Mouse (Mus musculus) gastrocnemius, adult 2 months (tissue): ENCODE data around the gene Neto2. TPM values are rescaled to one million over a fixed set of nuclear protein-coding genes. Genes with fewer than 3 reads are reported as not detected.

Source experiments
- DNase-seq: peaks from one replicate; pipeline ENCODE4 v3.0.0; 2022
- H3K27ac ChIP-seq: fragments of 200-600 bp; 2 replicates; pipeline ENCODE4 v1.8.1; 2022; ENCODE audit warnings: mild to moderate bottlenecking
- H3K4me3 ChIP-seq: fragments of 200-600 bp; 2 replicates; pipeline ENCODE4 v1.8.1; 2022; ENCODE audit warnings: mild to moderate bottlenecking, moderate library complexity
- CTCF ChIP-seq: fragments of 200-600 bp; IDR thresholded peaks from 2 replicates; pipeline ENCODE4 v1.8.1; 2022; ENCODE audit warnings: antibody characterized with exemption, mild to moderate bottlenecking, moderate library complexity
- intact Hi-C: fragments of 180-260 bp; cut with DNase I; formaldehyde crosslinking; loops from one replicate; pipeline ENCODE4 v1.15.1; 2025
- long read RNA-seq, 2 experiments: library from polyadenylated mRNA; stranded (forward); transcript quantifications; one replicate each; pipeline ENCODE4 v2.0.0; 2021
- total RNA-seq, 2 experiments: library from RNA; stranded (reverse); gene quantifications; 2 replicates each; pipeline ENCODE4 v1.2.3; 2021

The Neto2 gene
- 1 to 10 TPM in 1 of 2 experiments, under 1 TPM in 1; 0.86 to 3.8 TPM for total RNA-seq
- long read RNA-seq, experiment 1, partial matches to known transcripts: 0 of 1 reads
- long read RNA-seq, experiment 1, other reads (novel, unspliced or antisense): 0 of 1 reads
- long read RNA-seq, experiment 2, full-length matches to known transcripts: 4 of 5 reads
- long read RNA-seq, experiment 2, partial matches to known transcripts: 1 of 5 reads
- long read RNA-seq, experiment 2, other reads (novel, unspliced or antisense): 0 of 5 reads

DNA sequence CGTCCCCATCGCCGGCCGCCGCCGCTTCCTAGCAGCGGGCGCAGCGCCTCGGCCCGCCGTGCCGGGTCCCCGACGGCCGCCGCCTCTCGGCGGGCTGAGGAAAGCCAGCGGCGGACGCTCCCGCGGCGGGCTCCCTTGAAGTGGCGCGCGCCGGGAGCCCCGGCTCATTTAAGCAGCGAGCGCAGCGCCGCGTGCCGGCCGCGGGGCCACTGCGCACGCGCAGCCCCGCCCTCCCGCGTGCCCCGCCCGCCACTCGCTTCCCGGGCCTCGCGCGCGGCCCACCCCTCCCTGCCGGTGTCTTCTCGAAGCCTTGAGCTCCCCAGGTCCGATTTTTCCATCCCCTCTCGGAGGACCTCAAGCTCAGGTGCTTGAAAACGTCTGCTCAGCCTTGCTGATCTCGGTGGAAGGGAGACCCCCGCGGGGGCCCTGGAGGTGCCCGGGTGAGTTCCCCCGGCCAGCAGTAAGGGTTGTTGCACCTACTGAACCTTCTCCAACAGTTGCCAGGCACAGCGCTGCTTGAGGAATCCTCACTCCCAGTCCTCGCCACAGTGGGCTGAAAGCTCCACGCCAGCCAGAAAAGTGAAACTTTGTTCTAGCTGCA lies at the start of gene Neto2:
Neto2 (minus strand) TSS at position 174 of the 601 bp plus-strand sequence.
- DNase-seq: peak; percentile 80
- H3K27ac ChIP-seq: peak within 1 kb of the TSS; percentile 28; the same call in 1 of the 2 replicates
- intact Hi-C loops: loop anchor here (2.0 kb wide), 1 partner anchor 140 kb away; the partner anchor contains the start of genes Itfg1 and Phkb
- peak within 1 kb of the TSS; percentile 80 for H3K4me3 ChIP-seq
- TF ChIP-seq CTCF: no peak

GRCm38 (mm10) chr8:85745053-85745452 lies 44.3 kb upstream of the Neto2 start:
- Histone ChIP-seq H3K27ac (no peak overlapping the region), H3K4me3 (no peak overlapping the region)
- TF ChIP-seq CTCF: no peak
- intact Hi-C loops: no loop called here
- DNase-seq: no peak

DNA sequence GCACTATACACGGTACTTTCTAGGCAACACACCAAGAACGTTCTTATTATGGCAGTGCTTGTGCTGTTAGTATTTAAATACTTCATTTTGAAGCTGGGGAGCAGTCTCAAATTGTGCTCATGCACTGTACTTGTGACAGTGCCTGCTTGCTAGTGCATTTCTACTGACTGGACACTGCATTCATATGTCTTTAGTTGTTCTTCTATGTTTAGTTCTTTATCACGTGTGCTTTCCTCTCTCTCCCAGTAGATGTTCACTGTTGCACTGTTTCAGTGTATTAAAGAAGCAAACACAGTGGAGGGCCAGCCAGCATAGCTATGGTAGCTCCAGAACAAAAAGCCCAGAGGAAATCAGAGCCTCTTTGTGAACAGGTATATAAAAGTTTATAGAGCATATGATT lies 29.8 kb upstream of the Neto2 start:
- no peak overlapping the region for H3K27ac ChIP-seq

GRCm38 (mm10) chr8:85717271-85717670 lies 16.5 kb upstream of the Neto2 start:
- DNase-seq: no peak
- intact Hi-C loops: no loop called here
- Histone ChIP-seq H3K4me3 (no peak overlapping the region), H3K27ac (no peak overlapping the region)
- no peak for TF ChIP-seq CTCF

More for the DNA sequence above, 29.8 kb upstream of the Neto2 start:
- no peak overlapping the region for H3K4me3 ChIP-seq
- intact Hi-C loops: no loop called here
- TF ChIP-seq CTCF: no peak
- DNase-seq: no peak

DNA sequence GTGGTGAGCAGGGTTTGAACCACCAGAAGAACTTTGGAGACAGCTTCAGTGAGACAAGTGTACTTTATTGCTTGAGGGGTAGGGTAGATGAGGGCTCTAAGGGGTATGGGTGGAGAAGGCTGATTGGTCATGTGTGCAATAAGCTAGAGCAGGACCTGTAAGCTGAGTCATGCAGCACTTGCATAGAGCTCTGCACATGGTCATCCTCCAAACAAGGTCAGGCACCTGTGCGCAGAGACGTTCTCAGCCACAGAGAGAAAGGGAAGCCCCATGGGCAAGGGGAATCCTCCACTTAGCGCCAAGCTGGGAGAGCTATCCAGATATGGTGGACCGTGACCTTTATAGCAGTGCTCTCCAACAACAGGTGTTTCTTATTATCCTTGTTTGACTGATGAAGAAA lies 16.0 kb upstream of the Neto2 start:
- no peak overlapping the region for H3K4me3 ChIP-seq
- intact Hi-C loops: no loop called here
- no peak for DNase-seq
- no peak for TF ChIP-seq CTCF
- H3K27ac ChIP-seq: no peak overlapping the region

GRCm38 (mm10) chr8:85706988-85707387 lies 6.3 kb upstream of the Neto2 start:
- DNase-seq: no peak
- intact Hi-C loops: no loop called here
- H3K27ac ChIP-seq: no peak overlapping the region
- H3K4me3 ChIP-seq: no peak overlapping the region
- TF ChIP-seq CTCF: no peak

- Histone ChIP-seq H3K27ac (peak overlapping the region; percentile 28; the same call in 1 of the 2 replicates), H3K4me3 (peak overlapping the region; percentile 80)
- peak; percentile 36 for DNase-seq
- intact Hi-C loops: loop anchor here (2.0 kb wide), 1 partner anchor 141 kb away; the partner anchor contains the start of genes Itfg1 and Phkb
- TF ChIP-seq CTCF: peak; percentile 62
Observed at GRCm38 (mm10) chr8:85700101-85700750, 498 bp downstream of the Neto2 start.

DNA sequence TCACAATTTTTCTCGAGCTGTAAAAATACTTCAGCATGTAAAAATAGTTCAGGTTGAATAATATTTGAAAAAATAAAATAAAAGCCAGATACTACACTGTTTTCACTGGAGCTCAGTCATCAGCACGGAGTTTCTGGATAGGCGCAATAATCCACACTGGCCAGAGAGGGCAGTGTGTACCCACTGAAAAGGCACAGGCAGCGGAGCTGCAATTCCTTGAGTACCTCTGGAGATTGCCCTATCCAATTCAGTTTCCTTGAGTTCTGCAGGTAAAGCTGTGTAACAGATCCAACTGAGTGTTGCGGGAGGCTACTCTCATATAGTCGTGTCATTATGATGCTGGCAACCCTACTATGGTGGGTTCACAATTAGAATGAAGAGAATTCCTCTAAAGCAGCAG lies 1.7 kb downstream of the Neto2 start:
- peak; percentile 96 for TF ChIP-seq CTCF
- DNase-seq: peak; percentile 72
- Histone ChIP-seq H3K4me3 (0 out of 2 replicates have a peak overlapping the region, but pooled peaks have one; percentile 13), H3K27ac (no peak overlapping the region)
- intact Hi-C loops: loop anchor here (1.0 to 5.0 kb wide), 2 partner anchors 838 to 886 kb away; no protein-coding TSS in a partner anchor

DNA sequence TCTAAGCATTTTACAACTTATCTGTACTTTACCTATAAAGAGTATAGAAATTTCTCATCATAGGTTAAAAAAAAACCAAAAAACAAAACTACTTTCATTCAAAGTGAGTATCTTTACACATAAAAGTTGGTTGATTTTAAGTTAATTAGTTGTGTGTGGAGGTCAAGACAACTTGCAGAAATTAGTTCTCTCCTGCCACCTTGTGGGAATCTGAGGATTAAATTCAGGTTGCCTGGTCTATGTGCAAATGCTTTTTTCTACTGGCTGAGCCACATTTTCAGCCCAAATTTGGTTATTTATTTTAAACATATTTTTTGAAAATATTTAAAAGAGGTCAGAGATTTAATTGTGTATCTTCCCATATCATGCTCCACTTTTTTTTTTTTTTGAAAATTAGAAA lies 35.6 kb downstream of the Neto2 start:
- DNase-seq: no peak

GRCm38 (mm10) chr8:85661995-85662394 lies 38.7 kb downstream of the Neto2 start:
- Histone ChIP-seq H3K4me3 (no peak overlapping the region), H3K27ac (no peak overlapping the region)
- DNase-seq: peak; percentile 54
- intact Hi-C loops: no loop called here
- TF ChIP-seq CTCF: peak; percentile 66

More for the DNA sequence above, 35.6 kb downstream of the Neto2 start:
- intact Hi-C loops: loop anchor here (1.0 kb wide), 2 partner anchors 62 to 209 kb away; no protein-coding TSS in a partner anchor
- TF ChIP-seq CTCF: peak; percentile 69
- Histone ChIP-seq H3K4me3 (no peak overlapping the region), H3K27ac (no peak overlapping the region)

- intact Hi-C loops: no loop called here
- no peak overlapping the region for H3K27ac ChIP-seq
- TF ChIP-seq CTCF: no peak
- DNase-seq: no peak
- H3K4me3 ChIP-seq: no peak overlapping the region
Observed at GRCm38 (mm10) chr8:85651201-85651600, 49.5 kb downstream of the Neto2 start.

DNA sequence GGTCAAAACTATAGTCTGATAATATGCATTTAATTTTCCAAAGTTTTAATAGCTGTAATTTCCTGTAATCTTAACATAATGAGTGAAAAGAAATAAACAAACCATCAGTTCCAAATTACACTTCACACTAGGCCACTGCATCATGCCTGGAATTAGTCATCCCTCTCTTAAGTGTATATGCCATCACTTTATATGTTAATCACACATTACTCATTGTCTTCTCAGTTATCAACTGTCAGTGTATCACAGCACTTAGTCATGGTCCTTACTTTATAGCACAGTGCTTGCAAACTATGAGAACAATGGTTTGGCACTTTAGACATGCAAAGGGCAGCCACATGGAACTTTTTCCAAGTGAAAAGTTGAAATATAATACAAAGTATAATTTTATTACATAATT lies 52.2 kb downstream of the Neto2 start:
- intact Hi-C loops: no loop called here
- no peak for DNase-seq
- TF ChIP-seq CTCF: no peak
- Histone ChIP-seq H3K4me3 (no peak overlapping the region), H3K27ac (no peak overlapping the region)
